Mouse (Mus musculus): ENCODE data around the gene Sestd1.

- peak; percentile 38 for TF ChIP-seq POLR2A (IDR thresholded peaks at IDR 0.05; ENCODE audit: insufficient read length, low read depth)
- no peak for TF ChIP-seq E2F4 (IDR thresholded peaks at IDR 0.05; ENCODE audit: insufficient read depth)
- no peak for TF ChIP-seq CEBPB (IDR thresholded peaks at IDR 0.05; ENCODE audit: insufficient read depth, poor library complexity, severe bottlenecking)
- no peak for TF ChIP-seq POLR2AphosphoS2 (IDR thresholded peaks at IDR 0.05; ENCODE audit: insufficient read length, low read depth)
- no peak for TF ChIP-seq USF1 (IDR thresholded peaks at IDR 0.05; ENCODE audit: low read depth)
- no peak for TF ChIP-seq SRF (IDR thresholded peaks at IDR 0.05; ENCODE audit: control insufficient read depth, insufficient read length, low read depth)
- no peak for TF ChIP-seq TCF12 (IDR thresholded peaks at IDR 0.05; ENCODE audit: insufficient read depth, poor library complexity, severe bottlenecking)
- TF ChIP-seq REST (IDR thresholded peaks at IDR 0.05; ENCODE audit: insufficient read depth, insufficient read length): no peak
- TF ChIP-seq MYOG (IDR thresholded peaks at IDR 0.05; ENCODE audit: control insufficient read depth in 1 of 3, insufficient read depth in 1 of 3, insufficient read length in 2 of 3, low read depth in 2 of 3): no peak
- TF ChIP-seq TCF3 (IDR thresholded peaks at IDR 0.05; ENCODE audit: insufficient read length, low read depth): no peak
- no peak for TF ChIP-seq MYOD1 (IDR thresholded peaks at IDR 0.05; ENCODE audit: control insufficient read depth in 1 of 3, insufficient read length in 2 of 3, low read depth in 2 of 3)
Measured at GRCm38 (mm10) chr2:77168081-77168685, 112.2 kb downstream of the Sestd1 start.

Data from myocyte (in vitro differentiated cells).